Mouse (Mus musculus): Measurements from ENCODE around the gene Ankrd39.
A peak's percentile ranks its signal among the peaks of the same experiment; 100 is the strongest.

Gene Ankrd39

DNA sequence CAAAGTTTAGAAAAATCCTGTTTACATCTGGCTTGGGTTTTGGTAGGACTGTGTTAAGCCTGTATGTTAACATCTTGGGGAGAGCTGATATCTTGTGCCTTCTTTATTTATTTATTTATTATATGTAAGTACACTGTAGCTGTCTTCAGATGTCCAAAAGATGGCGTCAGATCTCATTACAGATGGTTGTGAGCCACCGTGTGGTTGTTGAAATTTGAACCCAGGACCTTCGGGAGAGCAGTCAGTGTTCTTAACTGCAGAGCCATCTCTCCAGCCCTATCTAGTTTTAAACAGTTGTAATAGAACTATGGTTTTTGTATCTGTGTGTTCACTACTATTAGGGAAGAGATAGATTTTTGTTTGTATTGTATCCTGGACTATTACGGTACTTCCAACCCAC, 18.0 kb downstream of the Ankrd39 start:
- no peak for DNase-seq (ENCODE audit: low spot score)

DNA sequence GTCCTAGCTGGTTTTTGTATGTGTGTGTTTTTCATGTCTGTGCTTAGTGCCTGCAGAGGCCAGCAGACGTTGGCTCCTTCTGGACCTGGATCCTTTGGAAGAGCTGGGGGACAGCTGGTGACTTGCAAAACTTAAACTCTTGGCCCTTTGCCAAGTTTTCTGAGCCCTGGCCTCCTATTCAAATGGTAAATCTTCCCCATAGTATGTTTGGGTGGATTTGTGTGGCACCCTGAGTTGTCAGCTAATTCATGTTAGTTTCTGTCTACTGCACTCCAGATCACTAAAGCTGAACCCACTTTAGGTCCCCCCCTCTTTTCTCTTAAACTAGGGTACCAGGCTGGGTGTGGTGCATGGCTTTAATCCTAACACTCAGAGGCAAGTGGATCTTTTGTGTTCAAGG, 18.9 kb downstream of the Ankrd39 start:
- no peak for DNase-seq (ENCODE audit: low spot score)

- DNase-seq (ENCODE audit: low spot score) = no peak
Measured at GRCm38 (mm10) chr1:36526903-36527302, 20.3 kb downstream of the Ankrd39 start.

DNA sequence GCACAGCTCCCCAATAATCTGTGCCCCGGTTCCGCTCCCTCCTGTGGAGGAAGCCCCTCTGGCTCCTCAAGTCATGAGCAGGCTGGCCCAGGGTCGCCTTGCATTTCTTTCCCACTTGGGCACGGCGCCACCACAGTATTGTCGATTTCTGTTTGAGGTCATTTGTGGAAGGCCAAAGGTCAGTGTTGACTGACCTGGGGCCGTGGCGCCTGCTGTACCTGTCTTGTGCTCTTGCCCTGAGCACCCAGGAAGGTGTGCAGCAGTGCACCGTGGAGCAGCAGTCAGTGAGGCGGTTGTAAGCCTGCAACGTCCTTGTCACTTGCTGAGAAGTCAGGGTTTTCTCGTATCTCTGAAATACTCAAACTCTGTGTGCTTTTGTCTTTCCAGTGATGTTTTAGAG, 21.5 kb downstream of the Ankrd39 start:
- DNase-seq (ENCODE audit: low spot score) = no peak

DNA sequence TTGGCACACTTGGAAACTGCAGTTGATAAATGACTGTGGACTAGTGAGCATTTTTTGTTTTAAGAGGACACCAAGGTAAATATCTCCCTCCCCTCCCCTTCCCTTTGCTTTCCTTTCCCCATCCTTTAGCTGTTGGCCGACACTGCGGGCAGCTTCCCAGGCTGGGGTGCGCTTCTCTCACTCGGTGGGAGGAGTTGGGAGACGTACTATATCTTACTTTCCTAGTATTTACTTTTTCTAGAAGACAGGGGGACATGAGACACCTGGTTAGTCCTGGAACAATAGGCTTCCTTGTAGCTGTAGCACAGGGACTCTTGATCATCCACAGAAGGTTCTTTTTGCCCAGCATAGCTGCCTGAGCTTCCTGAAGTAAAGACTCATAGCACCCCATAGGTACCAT, 23.2 kb downstream of the Ankrd39 start:
- DNase-seq (ENCODE audit: low spot score) = no peak

DNA sequence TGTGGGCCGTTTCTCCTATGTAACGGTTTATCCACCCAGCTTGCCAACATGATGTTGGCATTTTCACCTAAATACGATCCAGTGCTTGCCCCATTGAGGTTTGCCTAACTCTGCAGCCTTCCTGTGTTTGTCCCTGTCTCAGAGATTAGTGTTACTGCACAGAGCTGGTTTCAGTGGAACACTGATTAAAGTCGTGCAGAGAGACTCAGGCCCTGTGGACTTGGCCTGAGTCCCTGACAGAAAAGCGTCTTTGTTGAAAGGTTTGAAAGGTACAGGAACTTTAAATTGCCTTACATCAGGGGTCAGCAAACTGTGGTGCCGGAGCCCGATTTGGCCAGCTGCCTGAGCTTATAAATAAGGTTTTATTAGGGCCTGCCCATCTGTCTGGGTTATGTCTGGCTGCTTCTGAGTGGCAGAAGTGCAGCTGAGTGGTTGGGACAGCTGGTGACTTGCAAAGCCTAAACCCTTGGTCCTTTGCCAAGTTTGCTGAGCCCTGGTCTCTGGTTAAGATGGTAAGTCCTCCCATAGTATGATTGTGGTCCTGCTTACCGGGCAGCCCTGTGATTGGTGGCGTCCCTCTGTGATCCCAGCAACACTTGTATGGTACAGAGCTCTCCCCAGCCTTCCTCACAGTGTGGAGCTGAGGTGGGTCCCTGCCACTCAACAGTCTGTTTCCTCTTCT, 23.8 kb downstream of the Ankrd39 start:
- DNase-seq (ENCODE audit: low spot score) = no peak

DNA sequence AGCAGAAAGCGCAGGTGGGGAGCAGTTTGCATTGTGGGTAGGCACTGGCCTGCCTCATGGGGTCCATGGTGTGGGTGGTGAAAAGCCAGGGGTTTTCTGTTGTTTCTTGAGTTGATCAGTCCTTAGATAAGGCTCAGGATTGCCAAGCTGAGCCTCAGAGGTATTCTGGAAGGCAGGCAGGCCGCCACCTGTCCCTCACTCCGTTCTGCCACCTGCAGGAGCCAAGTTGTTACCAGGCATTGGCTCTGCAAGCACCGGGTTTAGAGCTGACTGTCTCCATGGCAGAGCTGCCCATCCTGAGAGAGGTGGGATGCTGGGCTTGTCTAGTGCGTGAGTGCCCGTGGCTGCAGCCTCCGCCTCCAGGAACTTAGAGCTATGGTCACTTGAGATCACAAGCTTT, 25.0 kb downstream of the Ankrd39 start:
- no peak for DNase-seq (ENCODE audit: low spot score)

- DNase-seq (ENCODE audit: low spot score) = no peak
Measured at GRCm38 (mm10) chr1:36519626-36520025, 27.6 kb downstream of the Ankrd39 start.

GRCm38 (mm10) chr1:36518259-36518658, 29.0 kb downstream of the Ankrd39 start:
- DNase-seq (ENCODE audit: low spot score) = no peak

DNA sequence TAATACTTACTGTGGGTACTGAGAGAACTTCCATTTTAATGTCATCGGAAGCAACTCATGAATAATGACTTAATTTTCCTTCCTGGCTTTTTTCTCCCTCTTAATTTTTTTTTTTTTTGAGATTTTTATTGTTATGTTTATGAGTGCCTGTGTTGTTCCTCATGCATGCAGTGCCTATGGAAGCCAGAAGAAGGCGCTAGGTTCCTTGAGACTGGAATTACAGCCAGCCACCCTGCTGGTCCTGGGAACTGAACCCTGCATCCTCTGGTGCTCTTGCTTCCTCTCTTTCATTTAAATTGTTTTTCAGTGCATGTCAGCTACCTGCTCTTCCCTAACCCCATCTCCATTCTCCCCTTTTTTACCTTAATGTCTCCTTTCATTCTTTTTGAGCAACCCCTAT, 33.5 kb downstream of the Ankrd39 start:
- no peak for DNase-seq (ENCODE audit: low spot score)

DNA sequence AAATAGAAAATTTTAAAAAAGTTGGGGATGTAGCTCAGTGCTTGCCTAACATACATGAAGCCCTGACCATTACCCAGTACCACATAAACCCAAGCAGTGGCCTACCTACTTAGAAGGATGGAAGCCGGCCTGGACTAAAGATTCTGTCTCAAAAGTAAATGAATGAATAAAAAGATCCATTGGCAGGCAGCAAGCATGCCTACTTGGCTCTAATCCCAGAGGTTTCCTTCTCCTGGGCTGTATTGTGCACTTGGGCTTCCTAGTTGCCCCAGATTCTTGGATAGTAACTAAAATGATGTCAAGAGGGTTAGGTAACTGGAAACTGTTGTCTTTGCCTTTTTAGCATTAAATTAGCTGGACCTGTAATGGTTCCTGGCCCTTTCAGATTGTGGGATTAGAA, 33.9 kb downstream of the Ankrd39 start:
- no peak for DNase-seq (ENCODE audit: low spot score)

- no peak for DNase-seq (ENCODE audit: low spot score)
Measured at GRCm38 (mm10) chr1:36512966-36513280, 34.3 kb downstream of the Ankrd39 start.

DNA sequence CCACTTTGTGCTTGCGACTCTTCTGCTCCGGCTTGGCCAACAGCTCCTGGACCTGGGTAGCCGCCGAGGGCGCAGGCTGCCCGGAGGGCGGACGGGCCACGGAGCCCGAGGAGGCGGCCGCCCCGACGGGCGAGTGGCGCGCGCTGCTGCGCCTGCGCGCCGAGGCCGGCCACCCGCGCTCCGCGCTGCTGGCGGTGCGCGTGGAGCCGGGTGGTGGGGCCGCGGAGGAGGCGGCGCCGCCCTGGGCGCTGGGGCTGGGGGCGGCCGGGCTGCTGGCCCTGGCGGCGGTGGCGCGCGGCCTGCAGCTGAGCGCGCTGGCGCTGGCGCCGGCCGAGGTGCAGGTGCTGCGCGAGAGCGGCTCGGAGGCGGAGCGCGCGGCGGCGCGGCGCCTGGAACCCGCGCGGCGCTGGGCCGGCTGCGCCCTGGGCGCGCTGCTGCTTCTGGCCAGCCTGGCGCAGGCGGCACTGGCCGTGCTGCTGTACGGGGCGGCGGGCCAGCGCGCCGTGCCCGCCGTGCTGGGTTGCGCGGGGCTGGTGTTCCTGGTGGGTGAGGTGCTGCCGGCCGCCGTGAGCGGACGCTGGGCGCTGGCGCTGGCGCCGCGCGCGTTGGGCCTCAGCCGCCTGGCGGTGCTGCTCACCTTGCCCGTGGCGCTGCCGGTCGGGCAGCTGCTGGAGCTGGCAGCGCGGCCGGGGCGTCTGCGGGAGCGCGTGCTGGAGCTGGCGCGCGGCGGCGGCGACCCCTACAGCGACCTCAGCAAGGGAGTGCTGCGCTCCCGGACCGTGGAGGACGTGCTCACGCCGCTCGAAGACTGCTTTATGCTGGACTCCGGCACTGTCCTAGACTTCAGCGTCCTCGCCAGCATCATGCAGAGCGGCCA, 34.9 kb downstream of the Ankrd39 start:
- DNase-seq (ENCODE audit: low spot score) = peak; percentile 55

GRCm38 (mm10) chr1:36511289-36512021, 35.8 kb downstream of the Ankrd39 start, which contains the start of gene Cnnm3:
TSS of gene Cnnm3 (plus strand) at chr1:36511867.
- peak; percentile 99 for DNase-seq (ENCODE audit: low spot score)

DNA sequence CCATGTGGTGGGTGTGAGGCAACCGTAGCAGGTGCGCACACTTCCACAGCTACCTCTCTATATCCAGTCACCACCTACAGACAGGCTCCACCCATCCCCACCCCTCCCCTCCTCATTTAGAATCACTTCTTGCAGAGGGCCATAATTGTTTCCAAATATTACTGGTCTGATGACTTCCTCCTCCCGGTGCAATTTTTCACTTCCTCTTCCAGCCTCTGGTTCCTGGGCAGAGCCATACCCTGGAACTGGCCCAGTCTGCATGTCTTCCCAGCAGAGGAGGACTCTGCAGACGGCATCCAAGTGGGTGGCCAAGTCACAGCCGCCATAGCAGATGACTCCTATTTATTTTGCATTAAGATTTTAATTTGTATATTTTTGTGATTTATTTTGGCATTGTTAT, 39.0 kb downstream of the Ankrd39 start:
- DNase-seq (ENCODE audit: low spot score) = no peak

DNA sequence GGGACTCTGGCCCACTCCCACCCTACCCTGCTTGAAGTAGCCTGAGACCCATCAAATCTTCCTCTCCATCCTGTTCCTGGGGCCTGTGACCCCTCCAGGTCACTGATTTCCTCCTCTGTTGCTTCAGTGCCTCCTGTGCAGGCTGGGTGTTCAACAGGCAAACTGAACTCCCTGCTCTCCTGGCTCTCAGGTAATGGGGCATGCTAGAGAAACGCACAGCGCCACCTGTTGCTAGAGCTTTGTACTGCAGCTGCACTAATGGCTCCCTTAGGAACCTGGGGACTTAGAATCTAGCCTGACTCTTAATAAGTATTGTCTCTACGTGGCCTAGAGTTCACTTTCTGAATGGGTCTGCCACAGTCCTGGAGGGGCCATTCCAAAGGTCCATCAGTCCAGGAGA, 46.0 kb downstream of the Ankrd39 start:
- peak; percentile 40 for DNase-seq (ENCODE audit: low spot score)

DNA sequence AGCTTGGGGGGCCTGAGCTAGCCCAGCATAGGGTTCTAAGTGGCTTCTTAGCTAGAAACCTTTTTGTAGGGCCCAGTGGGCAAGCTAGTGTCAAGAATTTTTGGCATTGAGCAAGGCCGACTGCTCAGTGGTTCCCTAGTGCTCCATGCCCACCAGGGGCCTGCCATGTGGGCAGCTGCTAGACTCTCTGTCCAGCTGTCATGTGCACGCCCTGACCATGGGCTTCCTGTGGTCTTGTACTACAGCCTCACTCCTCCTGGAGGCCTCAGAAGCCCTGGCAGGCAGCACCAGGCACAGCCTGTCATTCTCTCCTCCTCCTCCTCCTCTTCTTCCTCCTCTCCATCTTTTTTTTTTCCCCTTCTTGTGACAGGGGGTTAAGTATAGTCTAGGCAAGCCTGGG, 49.9 kb downstream of the Ankrd39 start:
- no peak for DNase-seq (ENCODE audit: low spot score)

- DNase-seq (ENCODE audit: low spot score) = no peak
Measured at GRCm38 (mm10) chr1:36496719-36497118, 50.5 kb downstream of the Ankrd39 start.

- DNase-seq (ENCODE audit: low spot score) = no peak
Measured at GRCm38 (mm10) chr1:36493299-36493698, 53.9 kb downstream of the Ankrd39 start.

GRCm38 (mm10) chr1:36492416-36493139, 54.7 kb downstream of the Ankrd39 start:
- peak; percentile 36 for DNase-seq (ENCODE audit: low spot score)

DNA sequence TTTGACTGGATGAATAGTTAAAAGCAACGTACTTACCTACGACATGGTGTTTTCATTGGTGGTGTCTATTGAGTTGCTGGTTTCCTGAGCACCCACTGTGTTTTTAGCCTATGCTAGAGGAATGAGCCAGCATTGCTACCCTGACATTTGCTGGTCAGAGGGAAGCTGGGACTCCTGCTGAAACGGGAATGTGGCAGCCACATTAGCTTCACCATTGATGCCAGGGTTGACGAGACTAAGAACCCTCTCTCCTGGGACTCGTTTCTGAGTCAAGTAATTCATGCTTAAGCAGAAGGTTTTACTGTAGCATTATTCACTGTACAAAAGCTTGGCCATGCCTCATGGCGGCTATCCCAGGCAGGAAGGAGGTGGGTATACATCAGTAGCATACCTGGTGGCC, 57.6 kb downstream of the Ankrd39 start:
- DNase-seq (ENCODE audit: low spot score) = no peak

Measured in testis, postnatal 14 days (tissue).